Mouse (Mus musculus) neural tube, embryonic 11.5 days (tissue): ENCODE measurements around the gene Dpagt1. TPM values are rescaled to one million over a fixed set of nuclear protein-coding genes. Genes with fewer than 3 reads are reported as not detected.

Experiments used
- ATAC-seq: fragments of 200-750 bp; cut with Nextera tagmentation; 2 replicates; pipeline ENCODE4 v1.8.0; 2017; ENCODE audit warnings: moderate number of reproducible peaks, mild to moderate bottlenecking, moderate TSS enrichment, moderate library complexity; ENCODE audit not compliant: insufficient read depth, low FRiP score, low TSS enrichment
- DNase-seq: peaks from one replicate; pipeline ENCODE4 v3.0.0-alpha.2; 2015; ENCODE audit warnings: low spot score
- H3K27ac ChIP-seq: fragments of 300-500 bp; sonication (generic); 2 replicates; pipeline ENCODE4 v1.5.1; 2014; ENCODE audit warnings: low read depth, mild to moderate bottlenecking, low read length
- H3K27me3 ChIP-seq: fragments of 300-500 bp; sonication (generic); 2 replicates; pipeline ENCODE4 v1.6.1; 2014; ENCODE audit warnings: mild to moderate bottlenecking, low read length, mixed read lengths; ENCODE audit not compliant: control insufficient read depth, insufficient read depth
- H3K36me3 ChIP-seq: fragments of 300-500 bp; sonication (generic); 2 replicates; pipeline ENCODE4 v1.6.1; 2014; ENCODE audit warnings: mild to moderate bottlenecking, low read length, moderate library complexity, mixed read lengths; ENCODE audit not compliant: control insufficient read depth, insufficient read depth
- H3K4me1 ChIP-seq: fragments of 300-500 bp; sonication (generic); 2 replicates; pipeline ENCODE4 v1.6.1; 2014; ENCODE audit warnings: low read length, mixed read lengths; ENCODE audit not compliant: control insufficient read depth, insufficient read depth
- H3K4me2 ChIP-seq: fragments of 300-500 bp; sonication (generic); 2 replicates; pipeline ENCODE4 v1.6.1; 2014; ENCODE audit warnings: low read depth, mild to moderate bottlenecking, moderate library complexity
- H3K4me3 ChIP-seq: fragments of 300-500 bp; sonication (generic); 2 replicates; pipeline ENCODE4 v1.5.1; 2014; ENCODE audit warnings: low read depth, low read length
- H3K9ac ChIP-seq: fragments of 300-500 bp; sonication (generic); 2 replicates; pipeline ENCODE4 v1.6.1; 2014; ENCODE audit warnings: mild to moderate bottlenecking, low read length
- H3K9me3 ChIP-seq: fragments of 300-500 bp; sonication (generic); 2 replicates; pipeline ENCODE4 v1.6.1; 2016; ENCODE audit warnings: low read length; ENCODE audit not compliant: control insufficient read depth
- WGBS: fragments of 180-500 bp; shearing (Covaris S2); extraction: QIAGEN DNeasy Blood & Tissue Kit; methylation state at CpG from one replicate; pipeline ENCODE4 v1.1.7; 2014; 5-methylcytosine and 5-hydroxymethylcytosine counted together
- polyA plus RNA-seq: library from polyadenylated mRNA; unstranded; fragments of >200 nt; fragmentation: Nextera tagmentation; extraction: Ambion mirVana; gene quantifications from 2 replicates; pipeline ENCODE4 v1.2.1, GENCODE M21; 2014

The Dpagt1 gene
- polyA plus RNA-seq = 47.6 and 48.6 TPM in 2 replicates

GRCm38 (mm10) chr9:44325768-44326370 lies at the start of gene Dpagt1:
Gene Dpagt1 (plus strand): TSS chr9:44326019.
- H3K36me3 ChIP-seq = no peaks in the 10 kb centered on the region
- ATAC-seq (no peak), DNase-seq (no peak)
- H3K27me3 ChIP-seq = no peaks in the 10 kb centered on the region
- H3K4me1 ChIP-seq = peaks cover 5% of the 10 kb centered on the region; the same call in 1 of the 2 replicates
- peak within 1 kb of the TSS; percentile 92 for H3K9ac ChIP-seq
- peak within 1 kb of the TSS; percentile 81 for H3K4me2 ChIP-seq
- H3K4me3 ChIP-seq = peak within 1 kb of the TSS; percentile 84
- H3K9me3 ChIP-seq = no peaks in the 10 kb centered on the region
- 7% methylated on average over 12 of the region's 12 CpGs for WGBS
- peak within 1 kb of the TSS; percentile 84 for H3K27ac ChIP-seq

DNA sequence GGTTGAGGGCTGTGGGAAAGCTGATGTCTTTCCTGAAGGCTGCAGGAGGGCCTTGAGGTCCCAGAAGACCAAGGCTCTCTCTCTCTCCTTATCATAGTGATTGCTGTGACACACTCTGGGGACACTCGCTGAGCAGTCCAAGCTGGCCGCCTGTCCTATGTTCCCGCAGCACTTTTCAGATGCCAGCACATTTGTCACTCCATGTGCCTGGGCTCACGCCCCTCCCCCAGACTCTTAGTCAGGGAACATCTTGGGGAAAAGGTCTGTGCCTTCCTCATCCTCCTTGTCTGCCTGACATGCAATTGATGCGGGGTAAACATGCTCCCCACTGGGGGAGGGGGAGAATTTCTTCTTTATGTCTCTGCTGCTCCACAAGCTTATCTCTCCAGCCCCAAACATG lies 42.6 kb upstream of the Dpagt1 start:
- H3K4me2 ChIP-seq = no peak overlapping the region
- H3K27me3 ChIP-seq = peaks cover 12% of the 10 kb centered on the region; the same call in 1 of the 2 replicates
- no peaks in the 10 kb centered on the region for H3K9me3 ChIP-seq
- peaks cover 6% of the 10 kb centered on the region for H3K4me1 ChIP-seq
- H3K4me3 ChIP-seq = no peak overlapping the region
- ATAC-seq (no peak), DNase-seq (no peak)
- no peaks in the 10 kb centered on the region for H3K36me3 ChIP-seq
- 66% methylated on average over 5 of the region's 5 CpGs for WGBS
- no peak overlapping the region for H3K27ac ChIP-seq
- H3K9ac ChIP-seq = no peak overlapping the region

DNA sequence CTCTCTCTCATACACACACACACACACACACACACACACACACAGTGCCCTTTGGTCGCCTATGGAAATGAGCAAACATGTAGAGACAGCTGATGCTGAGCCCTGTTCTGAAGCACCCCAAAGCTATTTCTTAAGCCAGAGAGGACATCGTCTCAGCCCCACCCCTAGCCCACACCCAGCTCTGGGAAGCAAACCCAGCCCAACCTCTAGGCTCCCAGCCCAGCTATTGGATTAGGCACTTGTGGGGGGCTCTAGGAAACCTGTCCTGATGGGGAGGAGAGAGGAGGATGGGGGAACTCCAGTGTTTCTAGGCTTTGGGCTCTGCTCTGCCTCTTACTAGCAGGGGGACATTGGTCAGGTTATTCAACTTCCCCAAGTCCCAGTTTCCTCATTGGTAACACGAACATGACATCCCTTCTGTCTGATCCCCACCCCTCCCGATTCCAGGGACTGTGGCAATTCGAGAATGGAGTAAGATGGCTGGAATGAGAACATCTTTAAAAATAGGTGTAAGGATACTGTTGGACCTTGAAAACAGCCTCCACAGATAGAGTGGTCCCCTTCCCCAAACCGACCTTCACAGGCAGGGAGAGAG lies 39.5 kb upstream of the Dpagt1 start:
- no peak overlapping the region for H3K9ac ChIP-seq
- ATAC-seq (no peak), DNase-seq (no peak)
- H3K4me3 ChIP-seq = peak overlapping the region; percentile 74; the same call in 1 of the 2 replicates
- WGBS = 17% methylated on average over 6 of the region's 6 CpGs
- no peak overlapping the region for H3K27ac ChIP-seq
- no peaks in the 10 kb centered on the region for H3K9me3 ChIP-seq
- H3K36me3 ChIP-seq = peaks cover 3% of the 10 kb centered on the region
- peaks cover 12% of the 10 kb centered on the region; the same call in 1 of the 2 replicates for H3K27me3 ChIP-seq
- peaks cover 10% of the 10 kb centered on the region for H3K4me1 ChIP-seq
- peak overlapping the region; percentile 97; the same call in 1 of the 2 replicates for H3K4me2 ChIP-seq

- Histone ChIP-seq H3K9me3 (no peaks in the 10 kb centered on the region), H3K4me2 (peak overlapping the region; percentile 97), H3K36me3 (peaks cover 3% of the 10 kb centered on the region), H3K4me3 (peak overlapping the region; percentile 74), H3K9ac (peak overlapping the region; percentile 81), H3K27ac (no peak overlapping the region), H3K4me1 (peaks cover 10% of the 10 kb centered on the region), H3K27me3 (peaks cover 12% of the 10 kb centered on the region; the same call in 1 of the 2 replicates)
- ATAC-seq (0 out of 2 replicates have a peak, but pooled peaks have one; percentile 18), DNase-seq (no peak)
- WGBS = 2% methylated on average over 11 of the region's 11 CpGs
Observed at GRCm38 (mm10) chr9:44287003-44287400, 38.8 kb upstream of the Dpagt1 start.

- Histone ChIP-seq H3K27ac (peak overlapping the region; percentile 53), H3K27me3 (peaks cover 12% of the 10 kb centered on the region; the same call in 1 of the 2 replicates), H3K36me3 (peaks cover 3% of the 10 kb centered on the region), H3K4me1 (peaks cover 10% of the 10 kb centered on the region), H3K9ac (peak overlapping the region; percentile 81), H3K9me3 (no peaks in the 10 kb centered on the region), H3K4me3 (peak overlapping the region; percentile 74), H3K4me2 (peak overlapping the region; percentile 97)
- peak; percentile 62 for DNase-seq
- WGBS = under 1% methylated on average over 45 of the region's 47 CpGs
- ATAC-seq = peak; percentile 45
Observed at GRCm38 (mm10) chr9:44287401-44288075, 38.3 kb upstream of the Dpagt1 start.

DNA sequence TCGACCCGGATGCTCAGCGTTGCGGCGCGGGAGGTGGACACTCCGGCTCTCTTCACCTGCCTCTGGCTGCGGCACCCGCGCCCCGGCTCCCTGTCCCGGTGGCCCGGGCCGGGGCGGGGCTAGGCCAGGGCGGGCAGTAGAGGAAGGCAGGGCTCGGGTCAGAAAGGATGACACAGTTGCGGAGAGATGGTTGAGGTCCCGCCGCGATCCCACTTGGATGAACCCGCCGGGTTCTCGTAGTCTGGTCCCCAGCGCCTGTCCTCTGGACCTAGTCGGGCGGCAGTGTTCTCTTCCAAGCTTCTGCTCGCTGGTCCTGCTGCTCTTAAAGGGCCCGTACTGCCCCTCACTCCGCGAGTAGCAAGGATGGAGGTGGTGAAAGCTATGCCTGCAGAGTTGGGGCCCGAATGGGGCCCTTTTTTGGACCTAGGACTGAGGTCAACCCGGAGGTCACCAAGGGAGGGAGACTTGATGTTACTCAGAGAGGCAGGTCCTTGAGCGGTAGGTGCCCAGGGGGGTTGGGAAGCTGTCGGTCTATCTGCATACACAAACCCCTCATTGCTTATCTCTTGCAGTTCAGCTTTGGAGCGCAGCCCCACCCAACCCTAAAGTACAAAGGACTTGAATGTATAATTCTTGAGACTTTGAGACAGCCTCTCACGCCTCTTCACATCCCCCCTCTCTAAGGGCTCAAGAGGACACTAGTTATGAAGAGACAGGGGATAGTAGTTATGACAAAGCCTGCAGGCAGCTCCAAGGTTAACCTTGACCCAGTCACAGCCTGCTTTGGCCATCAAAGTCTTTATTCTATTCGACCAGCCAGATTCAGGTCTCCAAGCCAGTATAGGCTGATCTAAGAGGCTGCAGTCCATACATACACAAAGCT lies 37.5 kb upstream of the Dpagt1 start, which contains the start of gene Abcg4:
TSS of gene Abcg4 (minus strand) at position 540 of the 883 bp plus-strand sequence.
- H3K9me3 ChIP-seq = no peaks in the 10 kb centered on the region
- peak within 1 kb of the TSS; percentile 81 for H3K9ac ChIP-seq
- peak within 1 kb of the TSS; percentile 74 for H3K4me3 ChIP-seq
- 2% methylated on average over 38 of the region's 38 CpGs for WGBS
- H3K36me3 ChIP-seq = peaks cover 6% of the 10 kb centered on the region
- ATAC-seq (peak; percentile 60), DNase-seq (no peak)
- H3K27me3 ChIP-seq = peaks cover 12% of the 10 kb centered on the region; the same call in 1 of the 2 replicates
- peak within 1 kb of the TSS; percentile 97 for H3K4me2 ChIP-seq
- peak within 1 kb of the TSS; percentile 53 for H3K27ac ChIP-seq
- peaks cover 10% of the 10 kb centered on the region for H3K4me1 ChIP-seq

- ATAC-seq = no peak
- H3K4me3 ChIP-seq = no peak overlapping the region
- peaks cover 10% of the 10 kb centered on the region for H3K4me1 ChIP-seq
- peak overlapping the region; percentile 97; the same call in 1 of the 2 replicates for H3K4me2 ChIP-seq
- no peaks in the 10 kb centered on the region for H3K9me3 ChIP-seq
- DNase-seq = peak; percentile 19
- no peak overlapping the region for H3K9ac ChIP-seq
- H3K27ac ChIP-seq = no peak overlapping the region
- 7% methylated on average over 11 of the region's 11 CpGs for WGBS
- peaks cover 12% of the 10 kb centered on the region; the same call in 1 of the 2 replicates for H3K27me3 ChIP-seq
- H3K36me3 ChIP-seq = peaks cover 6% of the 10 kb centered on the region
Observed at GRCm38 (mm10) chr9:44288959-44289291, 36.9 kb upstream of the Dpagt1 start.

DNA sequence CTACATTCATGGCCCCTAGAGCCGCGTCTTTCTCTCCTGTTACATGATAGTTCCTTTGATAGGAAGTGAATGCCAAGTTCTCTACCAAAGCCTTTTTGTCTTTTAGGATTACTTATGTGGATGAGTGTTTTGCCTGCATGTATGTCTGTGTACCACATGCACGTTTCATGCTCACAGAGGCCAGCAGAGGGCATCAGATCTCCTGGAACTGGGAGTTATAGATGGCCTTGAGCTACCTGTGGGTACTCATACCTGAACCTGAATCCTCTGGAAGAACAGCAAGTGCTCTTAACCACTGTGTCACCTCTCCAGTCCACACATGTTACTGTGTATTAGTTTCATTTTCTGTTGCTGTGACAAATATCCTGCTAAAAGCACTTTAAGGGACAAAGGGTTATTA lies 33.3 kb upstream of the Dpagt1 start:
- ATAC-seq = no peak
- H3K4me3 ChIP-seq = no peak overlapping the region
- H3K4me1 ChIP-seq = peaks cover 5% of the 10 kb centered on the region; the same call in 1 of the 2 replicates
- peaks cover 14% of the 10 kb centered on the region for H3K36me3 ChIP-seq
- no peak overlapping the region for H3K27ac ChIP-seq
- no peaks in the 10 kb centered on the region for H3K9me3 ChIP-seq
- 0 out of 2 replicates have a peak, but pooled peaks cover 3% of the 10 kb centered on the region for H3K27me3 ChIP-seq
- no peak overlapping the region for H3K9ac ChIP-seq
- DNase-seq = peak; percentile 50
- 72% methylated on average over 3 of the region's 3 CpGs for WGBS
- no peak overlapping the region for H3K4me2 ChIP-seq
